In the genomic region with DNA sequence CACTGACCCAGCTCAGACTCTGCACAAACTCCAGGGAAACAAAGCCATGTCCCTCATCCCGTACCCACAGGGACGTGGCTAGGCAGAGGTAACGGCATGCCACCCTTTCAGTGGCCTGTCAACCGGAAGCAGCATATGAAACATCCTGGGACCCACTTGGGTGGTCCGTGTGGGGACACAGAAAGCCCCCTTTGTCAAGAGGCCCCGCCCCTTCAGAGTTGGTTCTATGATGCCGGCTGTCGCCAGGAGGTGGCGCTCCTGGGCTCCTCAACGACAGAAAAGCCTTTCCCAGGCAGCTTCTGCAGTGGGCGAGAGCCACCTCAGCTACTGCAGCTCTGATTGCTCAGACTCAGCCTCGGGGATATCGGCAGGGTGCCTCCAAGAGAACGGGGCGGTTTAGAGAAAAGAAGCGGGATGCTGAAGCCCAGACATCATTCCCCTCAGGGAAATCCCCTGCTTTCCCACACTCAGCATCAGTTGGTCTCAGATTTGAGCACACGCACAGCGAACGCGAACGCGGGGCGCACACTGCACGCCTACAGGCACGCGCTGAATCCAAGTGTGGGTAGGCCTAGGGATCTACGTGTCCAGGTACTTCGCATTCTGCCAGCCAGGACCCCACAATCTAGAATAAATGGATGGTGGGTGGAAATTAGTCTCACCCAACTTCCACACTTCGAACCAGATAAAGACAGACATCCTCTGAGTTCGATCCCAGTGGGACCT, we compare ENCODE assay signal across 8 mouse cellular contexts. TPM values are rescaled to one million over a fixed set of nuclear protein-coding genes. Genes with fewer than 3 reads are reported as not detected.
A peak's percentile ranks its signal among the peaks of the same experiment; 100 is the strongest.
DNase-seq lines count a peak whose midpoint lies in the region; ATAC-seq and TF ChIP-seq lines count a peak whose summit lies in the region.

No protein-coding gene starts in this region.

- peak; percentile 71 for TF ChIP-seq CTCF in kidney, adult 2 months (conservative IDR thresholded peaks at IDR 0.05; ENCODE audit: insufficient read depth, insufficient read length, low read depth, low read length)

- no peaks in the 10 kb centered on the region for H3K4me1 ChIP-seq in liver, embryonic 12.5 days
- peaks cover 19% of the 10 kb centered on the region for H3K4me1 ChIP-seq in embryonic facial prominence, embryonic 12.5 days
- no peaks in the 10 kb centered on the region for H3K4me1 ChIP-seq in kidney, adult 2 months (ENCODE audit: control insufficient read depth, insufficient read depth, low read length)
- H3K4me1 ChIP-seq in limb, embryonic 11.5 days (ENCODE audit: control insufficient read depth, insufficient read depth, low read length), result peaks cover 7% of the 10 kb centered on the region; the same call in 1 of the 2 replicates

- no peak overlapping the region for H3K4me3 ChIP-seq in liver, embryonic 12.5 days
- H3K4me3 ChIP-seq in embryonic facial prominence, embryonic 12.5 days, result peak overlapping the region; percentile 19
- no peak overlapping the region for H3K4me3 ChIP-seq in kidney, adult 2 months (ENCODE audit: insufficient read depth, low read depth, low read length)
- peak overlapping the region; percentile 19 for H3K4me3 ChIP-seq in limb, embryonic 11.5 days (ENCODE audit: low read depth, low read length)

- H3K9me3 ChIP-seq in liver, embryonic 12.5 days (replicated peaks), result no peaks in the 10 kb centered on the region
- no peaks in the 10 kb centered on the region for H3K9me3 ChIP-seq in embryonic facial prominence, embryonic 12.5 days
- H3K9me3 ChIP-seq in limb, embryonic 11.5 days (ENCODE audit: control insufficient read depth, low read length), result no peaks in the 10 kb centered on the region

- peaks cover 86% of the 10 kb centered on the region for H3K27me3 ChIP-seq in liver, embryonic 12.5 days (replicated peaks)
- peaks cover 20% of the 10 kb centered on the region for H3K27me3 ChIP-seq in embryonic facial prominence, embryonic 12.5 days
- no peaks in the 10 kb centered on the region for H3K27me3 ChIP-seq in kidney, adult 2 months (replicated peaks; ENCODE audit: control insufficient read depth, insufficient read depth, low read length)
- H3K27me3 ChIP-seq in limb, embryonic 11.5 days (ENCODE audit: control insufficient read depth, insufficient read depth, low read length), result peaks cover 11% of the 10 kb centered on the region; the same call in 1 of the 2 replicates

- no peak overlapping the region for H3K9ac ChIP-seq in liver, embryonic 12.5 days
- H3K9ac ChIP-seq in embryonic facial prominence, embryonic 12.5 days, result no peak overlapping the region
- H3K9ac ChIP-seq in limb, embryonic 11.5 days (ENCODE audit: low read length), result no peak overlapping the region

- no peak overlapping the region for H3K27ac ChIP-seq in liver, embryonic 12.5 days
- peak overlapping the region; percentile 2; the same call in 1 of the 2 replicates for H3K27ac ChIP-seq in embryonic facial prominence, embryonic 12.5 days
- H3K27ac ChIP-seq in kidney, adult 2 months (ENCODE audit: insufficient read depth, low read depth, low read length), result no peak overlapping the region
- H3K27ac ChIP-seq in limb, embryonic 11.5 days (replicated peaks; ENCODE audit: low read depth, low read length), result no peak overlapping the region

- peak; percentile 67 for DNase-seq in liver
- peak; percentile 50 for DNase-seq in heart, adult 8-10 months (ENCODE audit: low spot score)
- DNase-seq in kidney, adult 2 months, result peak; percentile 67
- DNase-seq in limb, embryonic 11.5 days (ENCODE audit: low spot score), result peak; percentile 98
- DNase-seq in spleen, postnatal 4 days (ENCODE audit: low spot score in 2 of 2), result peak; percentile 69 to 87

- no peaks in the 10 kb centered on the region for H3K36me3 ChIP-seq in liver, embryonic 12.5 days
- H3K36me3 ChIP-seq in embryonic facial prominence, embryonic 12.5 days, result no peaks in the 10 kb centered on the region
- no peaks in the 10 kb centered on the region for H3K36me3 ChIP-seq in kidney, adult 2 months (ENCODE audit: control insufficient read depth, insufficient read depth, low read length)
- H3K36me3 ChIP-seq in limb, embryonic 11.5 days (ENCODE audit: control insufficient read depth, insufficient read depth, low read length), result no peaks in the 10 kb centered on the region

- whole genome bisulfite sequencing in liver, embryonic 12.5 days (ENCODE audit: insufficient replicate concordance), result 14% methylated on average over 30 of the region's 30 CpGs
- WGBS in embryonic facial prominence, embryonic 12.5 days, result 6% methylated on average over 30 of the region's 30 CpGs
- 10% methylated on average over 30 of the region's 30 CpGs for WGBS in kidney, adult 2 months
- WGBS in limb, embryonic 11.5 days, result 10% methylated on average over 30 of the region's 30 CpGs

- no peak for TF ChIP-seq POLR2A in kidney, adult 2 months (IDR thresholded peaks at IDR 0.05; ENCODE audit: low read depth, low read length)

- no peak overlapping the region; the same call in 1 of the 2 replicates for H3K4me2 ChIP-seq in liver, embryonic 12.5 days
- H3K4me2 ChIP-seq in embryonic facial prominence, embryonic 12.5 days (replicated peaks), result peak overlapping the region; percentile 51
- peak overlapping the region; percentile 42; the same call in 1 of the 2 replicates for H3K4me2 ChIP-seq in limb, embryonic 11.5 days (ENCODE audit: low read depth, severe bottlenecking)

- ATAC-seq in liver, embryonic 12.5 days, result no peak
- ATAC-seq in embryonic facial prominence, embryonic 12.5 days (ENCODE audit: insufficient number of reproducible peaks, insufficient read depth, low FRiP score, low TSS enrichment), result 0 out of 2 replicates have a peak, but pooled peaks have one; percentile 54
- peak; percentile 37; the same call in 1 of the 2 replicates for ATAC-seq in limb, embryonic 11.5 days (ENCODE audit: insufficient number of reproducible peaks, low FRiP score, low TSS enrichment, low read depth)
- ATAC-seq in monocyte, adult 5-6 weeks (replicated peaks; ENCODE audit: insufficient number of reproducible peaks, low FRiP score, low TSS enrichment, poor library complexity, severe bottlenecking), result peak; percentile 78

RNA-seq across cellular contexts. Expression of gene Enpp7, which starts 10.7 kb away (rescaled TPM):
- polyA plus RNA-seq in liver, embryonic 12.5 days (2016; fragmentation: Nextera tagmentation; extraction: Ambion mirVana), result not detected in 2 replicates
- polyA plus RNA-seq in embryonic facial prominence, embryonic 12.5 days (2016; fragmentation: Nextera tagmentation; extraction: Ambion mirVana), result not detected in 2 replicates
- total RNA-seq in heart, adult 8-10 months (2022), result not detected
- polyA plus RNA-seq in kidney, adult 2 months (2012; rRNA removed), result not detected in 2 replicates
- not detected in 2 replicates for polyA plus RNA-seq in limb, embryonic 11.5 days (2014; fragmentation: Nextera tagmentation; extraction: Ambion mirVana)
- not detected in 3 replicates for total RNA-seq in monocyte, adult 5-6 weeks (2017)

RNA-seq across cellular contexts. Expression of gene Cbx2, which starts 24.1 kb away (rescaled TPM):
- 8.6 TPM in 2 replicates for polyA plus RNA-seq in liver, embryonic 12.5 days (2016; fragmentation: Nextera tagmentation; extraction: Ambion mirVana)
- 103 and 105 TPM in 2 replicates for polyA plus RNA-seq in embryonic facial prominence, embryonic 12.5 days (2016; fragmentation: Nextera tagmentation; extraction: Ambion mirVana)
- 1 to 10 TPM; 2.0 to 3.9 (median 2.9) TPM for total RNA-seq in heart, adult 8-10 months (2022)
- polyA plus RNA-seq in kidney, adult 2 months (2012; rRNA removed), result 3.5 and 3.9 TPM in 2 replicates
- 121 and 131 TPM in 2 replicates for polyA plus RNA-seq in limb, embryonic 11.5 days (2014; fragmentation: Nextera tagmentation; extraction: Ambion mirVana)
- total RNA-seq in monocyte, adult 5-6 weeks (2017), result 0.75 to 2.7 TPM (median 2.2 TPM) in 3 replicates

RNA-seq across cellular contexts. Expression of gene Cbx8, which starts 42.1 kb away (rescaled TPM):
- 2.5 and 3.3 TPM in 2 replicates for polyA plus RNA-seq in liver, embryonic 12.5 days (2016; fragmentation: Nextera tagmentation; extraction: Ambion mirVana)
- 9.4 and 10.8 TPM in 2 replicates for polyA plus RNA-seq in embryonic facial prominence, embryonic 12.5 days (2016; fragmentation: Nextera tagmentation; extraction: Ambion mirVana)
- 1 to 10 TPM; 3.6 to 4.9 (median 4.6) TPM for total RNA-seq in heart, adult 8-10 months (2022)
- 2.1 and 2.7 TPM in 2 replicates for polyA plus RNA-seq in kidney, adult 2 months (2012; rRNA removed)
- polyA plus RNA-seq in limb, embryonic 11.5 days (2014; fragmentation: Nextera tagmentation; extraction: Ambion mirVana), result 12.2 and 13.4 TPM in 2 replicates
- total RNA-seq in monocyte, adult 5-6 weeks (2017), result 2.7 to 7.3 TPM (median 4.7 TPM) in 3 replicates

Comparison
In these comparisons a context has a peak if more than half of its experiments do, and no peak if none do; other contexts are left out.
1. H3K4me3 ChIP-seq: peak in embryonic facial prominence, embryonic 12.5 days (single experiment) and limb, embryonic 11.5 days (single experiment); none in liver, embryonic 12.5 days (single experiment) and kidney, adult 2 months (single experiment).
2. RNA of gene Cbx2, which starts 24.1 kb away (polyA plus RNA-seq): 121 to 131 TPM in limb, embryonic 11.5 days and 103 to 105 TPM in embryonic facial prominence, embryonic 12.5 days; 8.6 TPM in liver, embryonic 12.5 days and 3.5 to 3.9 TPM in kidney, adult 2 months; every median in the first group is over 10 times any median in the second.
3. Peak in every context shown above with its lines, with median percentiles within 50 percentile points of each other: DNase-seq.